Mouse (Mus musculus): ENCODE data around the gene Psmd12. TPM values are rescaled to one million over a fixed set of nuclear protein-coding genes. Genes with fewer than 3 reads are reported as not detected.

Psmd12 gene
- polyA plus RNA-seq, 1 experiment from 2014 or later = 218 TPM

DNA sequence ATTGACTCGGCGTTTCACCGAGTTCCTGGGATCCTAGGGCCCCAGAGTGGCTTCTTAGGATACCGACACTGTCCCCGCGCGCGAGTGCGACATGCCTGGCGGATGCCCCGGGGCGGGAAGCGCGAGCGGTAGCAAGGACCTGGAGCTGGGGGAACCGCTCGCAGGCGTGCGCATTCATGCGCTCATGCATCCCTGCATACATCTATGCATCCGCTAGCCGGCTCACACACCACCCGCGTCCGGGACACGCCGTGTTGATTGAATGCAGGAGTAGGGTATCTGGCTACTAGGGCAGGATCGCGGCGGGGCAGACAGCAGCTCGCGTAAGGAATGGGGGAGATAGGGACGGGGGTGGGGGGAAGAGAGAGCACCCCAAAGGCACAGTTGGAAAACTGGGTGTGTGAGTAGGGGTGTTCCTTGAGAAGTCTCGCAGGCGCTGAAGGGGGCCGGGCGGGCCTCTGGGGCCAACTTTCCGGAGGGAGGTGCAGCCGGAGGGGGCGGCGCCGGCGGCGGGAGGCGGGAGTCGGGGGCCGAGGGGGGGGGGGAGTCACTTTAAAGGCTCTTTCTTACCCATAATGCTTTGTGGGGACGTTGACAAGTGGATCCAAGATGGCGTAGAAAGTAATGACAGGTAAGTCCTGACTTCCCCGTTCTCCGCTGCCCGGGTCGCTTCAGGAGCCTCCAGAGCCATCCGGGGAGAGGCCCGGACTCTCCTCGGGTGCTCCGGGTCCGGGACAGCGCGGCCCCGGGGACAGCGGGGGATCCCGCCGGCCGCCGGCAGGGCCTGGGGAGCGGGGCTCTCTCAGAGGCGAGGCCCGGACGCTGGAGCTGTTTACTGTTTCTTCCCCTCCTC, 68.3 kb downstream of the Psmd12 start, which contains the start of gene Helz:
Gene Helz, plus strand, starts transcription at position 580 of the 853 bp plus-strand sequence.
- no peaks in the 10 kb centered on the region for H3K9me3 ChIP-seq (ENCODE audit: control insufficient read depth, low read length)
- peak within 1 kb of the TSS; percentile 98 for H3K4me2 ChIP-seq (ENCODE audit: low read depth, low read length, severe bottlenecking)
- H3K36me3 ChIP-seq (ENCODE audit: control insufficient read depth, insufficient read depth, low read length) = no peaks in the 10 kb centered on the region
- H3K27me3 ChIP-seq (ENCODE audit: control insufficient read depth, insufficient read depth, low read length) = no peaks in the 10 kb centered on the region; the same call in 1 of the 2 replicates
- 0 out of 2 replicates have a peak, but pooled peaks cover 3% of the 10 kb centered on the region for H3K4me1 ChIP-seq (replicated peaks; ENCODE audit: control insufficient read depth, insufficient read depth, low read length)
- H3K4me3 ChIP-seq (ENCODE audit: low read depth, low read length) = peak within 1 kb of the TSS; percentile 95
- H3K9ac ChIP-seq (ENCODE audit: low read length) = peak within 1 kb of the TSS; percentile 88
- WGBS = under 1% methylated on average over 68 of the region's 70 CpGs
- peak; percentile 77 for ATAC-seq (replicated peaks; ENCODE audit: low FRiP score)
- peak; percentile 90 for DNase-seq (ENCODE audit: low spot score)
- peak within 1 kb of the TSS; percentile 57 for H3K27ac ChIP-seq (ENCODE audit: low read depth, low read length)

DNA sequence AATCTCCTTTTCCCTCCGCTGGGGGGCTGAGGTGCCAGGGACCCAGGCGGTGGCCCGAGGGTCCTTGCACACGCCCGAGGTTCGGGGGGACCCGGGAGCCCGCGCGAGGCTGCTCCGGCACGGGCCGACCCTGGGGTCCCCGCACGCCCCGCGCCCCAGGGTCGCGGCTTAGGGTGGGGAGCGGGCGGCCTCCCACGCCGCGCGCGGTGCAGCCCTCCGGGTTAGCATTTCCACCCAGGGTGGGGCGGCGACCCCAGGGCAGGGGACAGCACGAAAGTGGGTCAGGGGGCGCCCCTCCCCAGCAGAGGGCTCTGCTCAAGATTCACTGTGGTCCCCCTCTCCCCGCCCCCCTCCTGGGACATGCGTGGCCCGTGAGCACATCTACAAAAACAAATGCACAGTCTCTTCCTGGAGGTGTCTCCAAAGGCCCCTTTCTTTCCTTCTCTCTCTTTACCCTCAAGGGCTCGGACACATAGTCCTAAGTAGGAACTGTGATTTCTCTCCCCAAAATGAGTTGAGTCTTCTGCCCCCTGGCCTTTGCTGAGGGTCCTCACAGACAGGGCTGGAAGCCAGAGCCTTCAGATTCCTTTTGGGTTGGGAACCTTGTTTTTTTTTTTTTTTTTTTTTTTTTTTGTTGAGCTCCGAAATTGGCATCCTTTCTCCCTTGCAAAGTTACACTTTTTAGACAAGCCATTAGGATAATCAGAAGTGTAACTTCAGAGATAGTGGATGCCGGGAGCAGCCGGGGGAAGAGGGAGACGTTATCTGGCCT, 69.1 kb downstream of the Psmd12 start:
- H3K9me3 ChIP-seq (ENCODE audit: control insufficient read depth, low read length) = no peaks in the 10 kb centered on the region
- no peaks in the 10 kb centered on the region for H3K36me3 ChIP-seq (ENCODE audit: control insufficient read depth, insufficient read depth, low read length)
- DNase-seq (ENCODE audit: low spot score) (peak; percentile 71), ATAC-seq (replicated peaks; ENCODE audit: low FRiP score) (peak; percentile 54)
- peak overlapping the region; percentile 98 for H3K4me2 ChIP-seq (ENCODE audit: low read depth, low read length, severe bottlenecking)
- H3K27ac ChIP-seq (ENCODE audit: low read depth, low read length) = peak overlapping the region; percentile 57
- peak overlapping the region; percentile 95 for H3K4me3 ChIP-seq (ENCODE audit: low read depth, low read length)
- H3K9ac ChIP-seq (ENCODE audit: low read length) = peak overlapping the region; percentile 88
- H3K27me3 ChIP-seq (ENCODE audit: control insufficient read depth, insufficient read depth, low read length) = no peaks in the 10 kb centered on the region; the same call in 1 of the 2 replicates
- 0 out of 2 replicates have a peak, but pooled peaks cover 3% of the 10 kb centered on the region for H3K4me1 ChIP-seq (replicated peaks; ENCODE audit: control insufficient read depth, insufficient read depth, low read length)
- WGBS = 7% methylated on average over 37 of the region's 39 CpGs

Other genes with a start within 250 kb of the Psmd12 start
- gene Pitpnc1, start 8.8 kb upstream of the Psmd12 start, polyA plus RNA-seq (2014; fragmentation: Nextera tagmentation; extraction: Ambion mirVana) = 34.2 and 35.7 TPM in 2 replicates
- 25.4 and 27.4 TPM in 2 replicates for gene Helz, start 68.4 kb downstream of the Psmd12 start, polyA plus RNA-seq (2014; fragmentation: Nextera tagmentation; extraction: Ambion mirVana)
- gene Cacng1, start 237.0 kb downstream of the Psmd12 start, polyA plus RNA-seq (2014; fragmentation: Nextera tagmentation; extraction: Ambion mirVana) = 0.21 TPM in 1 of 2 replicates, not detected in the other